Mouse (Mus musculus) midbrain, embryonic 12.5 days (tissue): ENCODE measurements at regions not wholly inside any gene's neighbourhood (a gene's known extent, or its start where the extent isn't known, plus 50 kb on each side); places are given as distances from the start of the nearest gene placed in this dataset.
"Not testable (repeated sequence)": the region's sequence is repeated elsewhere in the genome, so short reads cannot be mapped to it uniquely, and the experiment has no call there.

ENCODE experiments used
- ATAC-seq: fragments of 200-750 bp; cut with Nextera tagmentation; 2 replicates; pipeline ENCODE4 v1.8.0; 2017; ENCODE audit warnings: low read depth, moderate TSS enrichment, moderate library complexity; ENCODE audit not compliant: low FRiP score
- H3K27ac ChIP-seq: fragments of 300-500 bp; sonication (generic); replicated peaks from 2 replicates; pipeline ENCODE4 v1.5.1; 2016; ENCODE audit warnings: mild to moderate bottlenecking
- H3K27me3 ChIP-seq: fragments of 300-500 bp; sonication (generic); 2 replicates; pipeline ENCODE4 v1.6.1; 2016; ENCODE audit warnings: mild to moderate bottlenecking
- H3K36me3 ChIP-seq: fragments of 300-500 bp; sonication (generic); 2 replicates; pipeline ENCODE4 v1.6.1; 2016
- H3K4me1 ChIP-seq: fragments of 300-500 bp; sonication (generic); 2 replicates; pipeline ENCODE4 v1.6.1; 2016
- H3K4me2 ChIP-seq: fragments of 300-500 bp; sonication (generic); replicated peaks from 2 replicates; pipeline ENCODE4 v1.6.1; 2016; ENCODE audit warnings: mild to moderate bottlenecking, moderate library complexity
- H3K4me3 ChIP-seq: fragments of 300-500 bp; sonication (generic); 2 replicates; pipeline ENCODE4 v1.5.1; 2016; ENCODE audit warnings: mild to moderate bottlenecking
- H3K9ac ChIP-seq: fragments of 300-500 bp; sonication (generic); replicated peaks from 2 replicates; pipeline ENCODE4 v1.6.1; 2016; ENCODE audit warnings: mild to moderate bottlenecking, moderate library complexity
- H3K9me3 ChIP-seq: fragments of 300-500 bp; sonication (generic); 2 replicates; pipeline ENCODE4 v1.6.1; 2016; ENCODE audit warnings: mild to moderate bottlenecking
- WGBS: fragments of 180-500 bp; shearing (Covaris S2); methylation state at CpG from one replicate; pipeline ENCODE4 v1.1.7; 2016; 5-methylcytosine and 5-hydroxymethylcytosine counted together

DNA sequence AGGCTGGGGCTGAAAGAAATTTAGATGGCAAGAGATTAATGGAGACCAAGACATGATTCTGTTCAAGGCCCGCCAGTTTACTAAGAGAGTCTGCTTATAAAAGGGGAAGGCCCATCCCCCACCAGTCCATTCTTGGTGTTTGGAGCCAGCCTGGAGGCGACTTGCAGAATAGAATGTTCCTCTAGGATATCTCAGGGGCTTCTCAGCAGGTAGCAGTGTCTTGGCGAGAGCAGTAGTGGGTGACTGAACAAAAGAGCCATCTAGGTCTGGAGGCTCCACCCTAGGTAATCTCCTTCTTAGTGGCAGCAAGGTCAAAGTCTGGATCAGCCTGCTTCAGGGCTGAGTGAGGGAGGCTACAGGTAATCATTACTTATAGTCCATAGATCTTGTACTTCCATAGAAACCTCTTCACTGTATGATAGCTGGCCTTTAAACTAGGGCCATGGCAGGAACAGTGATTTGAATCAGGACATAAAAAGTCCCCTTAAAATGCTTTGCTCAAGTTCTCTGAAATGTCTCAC, 166.0 kb upstream of the Gm5538 start:
- H3K4me2 ChIP-seq, H3K36me3 ChIP-seq, H3K4me3 ChIP-seq, H3K4me1 ChIP-seq, H3K27ac ChIP-seq, H3K9me3 ChIP-seq, ATAC-seq, H3K9ac ChIP-seq, H3K27me3 ChIP-seq: not testable (repeated sequence)
- 31% methylated on average over 3 of the region's 3 CpGs for WGBS

DNA sequence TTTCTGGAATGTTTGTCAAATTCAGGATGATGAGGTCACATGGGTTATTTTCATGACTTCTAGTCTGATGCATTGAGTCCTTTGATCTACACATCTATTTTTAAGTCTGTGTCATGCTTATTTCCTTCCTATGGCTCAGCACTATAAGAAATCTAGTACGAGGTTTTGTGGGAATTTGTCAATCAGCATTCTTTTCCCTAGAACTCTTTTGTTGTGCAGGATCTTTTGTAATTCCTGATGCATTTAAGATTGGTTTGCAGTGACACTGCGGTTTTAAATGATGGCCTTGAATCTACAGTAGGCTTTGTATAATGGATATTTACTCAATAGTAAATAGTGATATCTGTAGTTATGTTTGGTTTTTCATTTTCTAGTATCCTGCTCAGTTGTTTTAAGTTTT, 187.0 kb upstream of the Gm5538 start:
- Histone ChIP-seq H3K9me3 (no peaks in the 10 kb centered on the region), H3K36me3 (no peaks in the 10 kb centered on the region), H3K27ac (no peak overlapping the region), H3K4me1 (no peaks in the 10 kb centered on the region), H3K4me3 (no peak overlapping the region), H3K4me2 (no peak overlapping the region), H3K9ac (no peak overlapping the region), H3K27me3 (no peaks in the 10 kb centered on the region)
- ATAC-seq: no peak
- 47% methylated on average over 2 of the region's 2 CpGs for WGBS

DNA sequence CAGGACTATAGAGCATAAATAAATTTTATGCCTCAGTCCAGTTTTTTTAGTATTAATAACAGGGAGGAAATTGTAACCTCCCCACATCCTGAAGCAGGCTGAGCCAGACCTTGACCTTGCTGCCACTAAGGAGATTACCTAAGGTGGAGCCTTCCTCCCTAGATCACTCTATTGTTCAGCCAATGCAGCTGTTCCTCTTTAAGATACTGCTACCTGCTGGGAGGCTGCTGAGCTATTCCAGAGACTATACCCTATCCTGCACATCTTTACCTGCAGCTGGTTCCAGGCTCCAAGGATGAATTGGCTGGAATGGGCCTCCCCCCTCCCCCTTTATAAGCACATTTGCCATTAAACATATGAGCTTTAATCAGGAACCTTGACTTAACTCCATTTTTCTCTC, 189.0 kb upstream of the Gm5538 start:
- not testable (repeated sequence) for H3K4me2 ChIP-seq, H3K4me3 ChIP-seq, H3K27ac ChIP-seq, H3K9ac ChIP-seq, ATAC-seq, H3K9me3 ChIP-seq, H3K4me1 ChIP-seq, H3K27me3 ChIP-seq, H3K36me3 ChIP-seq

DNA sequence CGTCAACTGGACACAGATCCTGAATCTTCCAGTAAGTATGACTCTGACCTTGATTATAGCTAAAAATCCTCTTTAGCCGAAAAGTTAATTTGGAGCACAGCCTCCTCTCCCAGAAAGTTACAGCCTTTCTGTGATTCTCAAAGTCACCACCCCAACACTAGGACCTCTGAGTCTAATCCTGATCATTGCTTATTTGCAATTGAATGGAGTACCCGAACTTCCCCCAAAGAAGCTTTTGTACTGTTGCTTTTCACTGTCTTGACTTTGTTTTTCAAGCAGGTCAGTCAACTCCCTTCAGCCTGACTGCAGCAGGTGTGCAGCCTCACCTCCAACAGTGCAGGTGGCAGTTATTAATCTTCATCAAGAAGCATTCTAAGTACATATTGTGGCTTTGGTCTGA, 189.7 kb upstream of the Gm5538 start:
- not testable (repeated sequence) for ATAC-seq, H3K27ac ChIP-seq, H3K4me1 ChIP-seq, H3K4me3 ChIP-seq, H3K36me3 ChIP-seq, H3K9ac ChIP-seq, H3K4me2 ChIP-seq, H3K9me3 ChIP-seq, H3K27me3 ChIP-seq
- 67% methylated on average over 3 of the region's 3 CpGs for WGBS

DNA sequence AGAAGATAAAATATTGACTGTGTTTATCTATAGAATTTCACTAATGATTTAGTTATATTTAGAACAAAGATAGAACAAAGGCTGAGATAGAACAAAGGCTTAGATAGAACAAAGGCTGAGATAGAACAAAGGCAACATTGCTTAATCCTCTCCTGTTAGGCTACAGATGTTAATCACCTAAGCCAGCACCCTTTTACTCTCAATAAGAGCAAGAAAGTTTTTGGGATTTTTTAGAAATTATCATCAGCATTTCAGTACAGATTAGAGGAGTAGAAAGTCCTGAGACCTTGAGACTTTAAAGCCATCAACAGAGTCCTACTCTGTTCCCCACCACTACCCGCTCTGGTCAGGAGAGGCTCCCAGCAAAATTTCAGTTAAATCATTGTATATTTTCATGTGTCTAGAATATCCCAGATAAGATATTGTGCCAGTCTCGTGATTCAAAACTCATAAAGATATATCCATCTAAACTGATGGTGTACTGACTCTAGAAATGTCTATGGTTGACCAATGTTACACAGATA, 187.2 kb upstream of the Igsf10 start:
- Histone ChIP-seq H3K4me1 (no peaks in the 10 kb centered on the region), H3K27me3 (no peaks in the 10 kb centered on the region), H3K9ac (no peak overlapping the region), H3K36me3 (no peaks in the 10 kb centered on the region), H3K9me3 (no peaks in the 10 kb centered on the region), H3K4me3 (no peak overlapping the region), H3K4me2 (no peak overlapping the region), H3K27ac (no peak overlapping the region)
- WGBS: 88% methylated on average over 2 of the region's 2 CpGs
- no peak for ATAC-seq

DNA sequence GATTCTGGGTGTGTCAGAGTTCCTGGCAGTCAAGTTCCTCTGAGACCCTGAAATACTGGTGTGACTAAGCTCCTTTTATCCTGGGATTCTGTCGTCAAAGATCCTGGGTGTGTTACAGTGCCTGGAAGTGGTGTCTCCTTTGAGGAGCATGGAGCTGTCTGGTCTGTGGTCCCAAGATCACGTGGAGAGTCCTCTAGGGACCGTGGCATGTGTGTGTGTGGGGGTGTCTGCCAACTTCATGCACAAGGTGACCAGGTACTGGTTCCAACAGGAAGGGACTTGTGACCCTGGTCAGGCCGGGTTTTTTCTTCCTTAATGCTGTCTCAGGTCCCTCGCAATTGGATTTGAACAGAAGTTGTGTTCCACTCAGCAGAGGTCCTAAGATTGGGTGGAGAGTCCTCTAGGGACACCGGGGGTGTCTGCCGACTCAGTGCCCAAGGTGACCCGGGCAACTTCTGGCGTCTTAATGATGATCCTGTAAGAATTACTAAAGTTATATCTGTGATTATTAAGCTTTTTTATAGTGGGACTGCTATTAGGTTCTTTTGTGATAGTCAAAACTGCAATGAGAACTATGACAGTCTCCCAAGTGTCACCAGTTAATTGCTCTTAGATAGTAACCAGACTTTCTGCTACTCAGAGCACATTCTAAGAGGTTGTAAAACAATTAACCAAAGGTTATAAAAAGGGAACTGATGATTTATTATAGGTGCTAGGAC, 186.6 kb upstream of the Igsf10 start:
- Histone ChIP-seq H3K4me1 (no peaks in the 10 kb centered on the region), H3K36me3 (no peaks in the 10 kb centered on the region), H3K9ac (no peak overlapping the region), H3K27me3 (no peaks in the 10 kb centered on the region), H3K9me3 (no peaks in the 10 kb centered on the region), H3K4me3 (no peak overlapping the region), H3K4me2 (no peak overlapping the region), H3K27ac (no peak overlapping the region)
- no peak for ATAC-seq
- 89% methylated on average over 9 of the region's 9 CpGs for WGBS

DNA sequence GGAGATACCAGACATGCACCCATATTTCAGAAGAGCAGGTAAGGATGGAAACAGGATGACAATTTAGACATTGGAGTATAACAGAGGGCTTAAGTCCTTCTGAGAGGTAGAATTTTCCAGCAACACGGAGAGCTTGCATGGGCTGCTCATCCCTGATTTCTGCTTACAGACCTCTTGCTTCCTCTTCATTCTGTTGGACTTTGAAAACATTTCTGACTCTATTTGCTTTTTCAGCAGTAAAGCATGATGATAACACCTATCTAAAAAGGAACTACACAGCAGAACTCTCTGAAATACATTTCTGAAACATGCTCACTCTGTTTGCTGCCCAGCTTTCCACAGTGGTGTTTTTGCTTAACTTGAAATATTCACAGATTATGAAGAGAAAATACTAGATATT, 176.6 kb upstream of the Igsf10 start:
- Histone ChIP-seq H3K27me3 (no peaks in the 10 kb centered on the region), H3K4me2 (no peak overlapping the region)
- 92% methylated on average over 1 of the region's 1 CpGs for WGBS

DNA sequence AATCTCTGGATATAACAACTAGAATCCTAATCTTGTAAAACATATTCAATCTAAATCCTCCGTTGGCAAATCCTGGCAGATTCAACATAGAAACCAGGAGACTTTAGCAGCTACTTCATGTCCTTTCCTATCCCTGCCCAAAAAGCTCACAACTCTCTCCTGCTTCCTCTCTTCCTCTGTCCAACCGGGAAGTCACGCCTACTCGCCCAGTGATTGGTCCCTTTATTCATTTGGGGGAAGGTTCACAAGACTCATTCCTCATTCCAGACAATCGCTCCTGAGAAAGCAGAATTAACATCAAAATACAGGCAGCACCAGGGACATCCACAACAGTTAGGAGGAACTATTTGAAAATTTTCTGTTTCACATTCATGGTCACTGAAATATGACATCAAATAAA, 133.9 kb upstream of the Igsf10 start:
- H3K36me3 ChIP-seq: no peaks in the 10 kb centered on the region
- H3K27ac ChIP-seq: no peak overlapping the region
- H3K9ac ChIP-seq: no peak overlapping the region
- H3K4me2 ChIP-seq: no peak overlapping the region
- H3K4me1 ChIP-seq: no peaks in the 10 kb centered on the region
- no peaks in the 10 kb centered on the region for H3K9me3 ChIP-seq
- H3K27me3 ChIP-seq: no peaks in the 10 kb centered on the region
- H3K4me3 ChIP-seq: no peak overlapping the region
- 23% methylated on average over 5 of the region's 5 CpGs for WGBS
- ATAC-seq: peak; percentile 60

More for the DNA sequence above, 176.6 kb upstream of the Igsf10 start:
- H3K9ac ChIP-seq: no peak overlapping the region
- H3K4me1 ChIP-seq: no peaks in the 10 kb centered on the region
- no peaks in the 10 kb centered on the region for H3K9me3 ChIP-seq
- H3K27ac ChIP-seq: no peak overlapping the region
- H3K36me3 ChIP-seq: no peaks in the 10 kb centered on the region
- no peak for ATAC-seq
- H3K4me3 ChIP-seq: no peak overlapping the region

DNA sequence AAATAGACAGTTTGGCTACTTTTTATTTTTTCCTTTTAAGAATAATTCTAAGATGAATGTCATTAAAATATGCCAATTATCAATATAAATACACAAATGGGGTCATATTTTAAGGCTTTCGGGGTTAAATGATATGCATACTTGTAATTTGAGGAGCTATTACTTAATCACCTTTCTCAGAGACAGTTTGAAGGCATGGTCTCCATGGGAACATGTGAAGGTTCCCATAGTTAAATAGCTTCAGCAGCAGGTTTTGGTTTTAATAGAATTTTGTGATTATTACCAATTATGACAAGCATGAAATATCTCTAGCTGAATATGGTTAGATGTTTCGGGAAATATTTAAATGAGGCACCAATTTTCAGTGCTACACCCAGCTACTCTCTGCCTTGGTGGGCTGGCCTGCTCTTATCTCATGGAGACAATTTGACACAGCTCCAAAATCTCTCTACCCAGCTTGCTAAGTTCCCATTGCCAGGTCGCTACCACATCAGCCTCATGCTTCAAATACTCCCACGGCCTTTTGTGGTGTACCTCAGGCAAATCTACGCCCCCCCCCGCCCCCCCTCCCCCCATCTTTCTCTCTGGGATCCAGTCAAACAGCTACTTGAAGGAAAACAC, 133.4 kb upstream of the Igsf10 start:
- WGBS: 46% methylated on average over 6 of the region's 6 CpGs
- peak; percentile 38; the same call in 1 of the 2 replicates for ATAC-seq
- no peak overlapping the region for H3K4me2 ChIP-seq

DNA sequence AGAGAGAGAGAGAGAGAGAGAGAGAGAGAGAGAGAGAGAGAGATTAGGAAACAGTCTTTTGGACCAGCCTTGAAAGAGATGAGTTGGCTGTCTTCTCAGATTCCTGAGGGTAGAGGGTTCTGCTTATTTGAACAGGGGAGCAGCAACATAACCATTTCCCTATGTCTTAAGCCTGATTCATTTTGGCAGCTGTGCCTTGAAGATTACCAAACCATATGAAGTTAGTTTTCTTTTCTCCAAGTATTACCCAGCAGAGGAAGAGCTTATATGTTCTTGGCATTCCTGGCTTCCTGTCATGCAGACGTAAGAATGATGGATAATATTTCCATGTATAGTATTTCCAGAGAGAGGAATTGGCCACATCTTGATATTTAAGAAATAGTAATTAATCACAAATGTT, 124.8 kb upstream of the Igsf10 start:
- H3K4me3 ChIP-seq: no peak overlapping the region
- H3K27me3 ChIP-seq: no peaks in the 10 kb centered on the region
- no peaks in the 10 kb centered on the region for H3K4me1 ChIP-seq
- H3K4me2 ChIP-seq: no peak overlapping the region
- H3K27ac ChIP-seq: no peak overlapping the region
- WGBS: 69% methylated on average over 1 of the region's 1 CpGs
- H3K9me3 ChIP-seq: no peaks in the 10 kb centered on the region
- no peak for ATAC-seq
- no peaks in the 10 kb centered on the region for H3K36me3 ChIP-seq
- no peak overlapping the region for H3K9ac ChIP-seq

More for the DNA sequence above, 133.4 kb upstream of the Igsf10 start:
- H3K4me3 ChIP-seq: no peak overlapping the region
- no peaks in the 10 kb centered on the region for H3K36me3 ChIP-seq
- no peaks in the 10 kb centered on the region for H3K4me1 ChIP-seq
- no peak overlapping the region for H3K27ac ChIP-seq
- no peaks in the 10 kb centered on the region for H3K27me3 ChIP-seq
- H3K9me3 ChIP-seq: no peaks in the 10 kb centered on the region
- no peak overlapping the region for H3K9ac ChIP-seq

DNA sequence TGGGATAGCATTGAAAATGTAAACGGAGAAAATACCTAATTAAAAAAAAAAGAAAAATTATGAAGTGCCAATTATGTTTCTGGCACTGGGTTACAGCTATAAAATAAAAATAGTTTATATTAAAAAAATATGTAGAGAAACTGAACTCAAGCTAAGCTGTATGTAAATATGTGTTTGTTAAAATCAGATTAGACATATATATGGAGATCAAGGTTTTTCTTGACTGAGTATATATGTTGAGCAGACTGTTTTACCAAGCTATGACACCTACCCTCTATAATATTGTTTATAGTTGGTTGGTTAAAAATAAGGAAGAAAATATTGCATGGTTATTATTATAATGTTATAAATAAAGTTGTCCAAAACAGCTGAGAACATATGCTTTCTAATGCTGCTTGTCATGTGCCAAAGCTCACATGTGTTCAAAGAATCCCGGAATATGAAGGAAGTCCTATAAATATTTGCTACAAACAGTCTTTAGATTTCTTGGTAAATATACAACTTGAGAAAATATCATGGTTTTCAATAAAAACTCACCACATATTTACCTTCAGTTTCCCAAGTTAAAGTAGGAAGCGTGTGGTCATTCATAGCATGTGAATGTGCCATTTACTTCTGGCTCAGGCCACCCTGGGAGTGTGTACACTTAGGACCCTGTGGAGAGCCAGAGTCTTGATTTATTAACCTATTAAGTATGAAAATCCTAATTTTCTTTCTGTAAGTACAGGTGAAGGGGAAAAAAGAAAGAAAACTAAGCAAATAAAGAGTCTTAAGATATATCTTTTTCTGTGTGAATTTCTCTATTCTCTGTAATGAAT, 118.4 kb upstream of the Igsf10 start:
- 87% methylated on average over 3 of the region's 3 CpGs for WGBS
- H3K9me3 ChIP-seq: no peaks in the 10 kb centered on the region
- no peaks in the 10 kb centered on the region for H3K36me3 ChIP-seq
- no peak overlapping the region for H3K4me2 ChIP-seq
- no peak overlapping the region for H3K9ac ChIP-seq
- H3K27ac ChIP-seq: no peak overlapping the region
- H3K27me3 ChIP-seq: no peaks in the 10 kb centered on the region
- H3K4me3 ChIP-seq: no peak overlapping the region
- ATAC-seq: no peak
- no peaks in the 10 kb centered on the region for H3K4me1 ChIP-seq

DNA sequence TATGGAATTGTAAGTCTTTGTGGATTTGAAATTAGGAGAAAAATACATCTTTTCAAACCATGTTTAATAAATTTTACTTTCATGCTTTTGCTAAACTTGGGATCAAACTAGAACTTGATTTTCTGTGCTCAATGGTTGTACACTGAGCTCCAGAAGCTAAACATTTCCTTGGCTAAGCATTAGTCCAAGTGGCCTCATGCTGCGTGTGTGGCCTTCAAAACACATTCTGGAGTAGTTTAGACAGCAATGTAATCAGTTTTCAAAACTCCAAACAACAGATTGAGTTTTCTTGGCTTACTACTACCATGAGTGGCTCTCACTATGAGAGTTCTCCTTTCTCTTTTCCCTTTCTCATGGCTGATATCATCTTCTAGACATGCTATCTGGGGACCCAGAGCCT, 112.7 kb upstream of the Igsf10 start:
- Histone ChIP-seq H3K4me1 (no peaks in the 10 kb centered on the region), H3K27ac (no peak overlapping the region), H3K36me3 (no peaks in the 10 kb centered on the region), H3K4me3 (no peak overlapping the region), H3K27me3 (no peaks in the 10 kb centered on the region), H3K9me3 (no peaks in the 10 kb centered on the region), H3K9ac (no peak overlapping the region), H3K4me2 (no peak overlapping the region)
- ATAC-seq: no peak
- 89% methylated on average over 1 of the region's 1 CpGs for WGBS
